Mouse (Mus musculus) forebrain, embryonic 10.5 days (tissue): ENCODE measurements around the gene Rabggta. TPM values are rescaled to one million over a fixed set of nuclear protein-coding genes. Genes with fewer than 3 reads are reported as not detected.
A peak's percentile ranks its signal among the peaks of the same experiment; 100 is the strongest.

Experiments
- DNase-seq: peaks from one replicate; pipeline ENCODE4 v3.0.0-alpha.2; 2017; ENCODE audit warnings: low spot score; ENCODE audit errors: extremely low spot score
- H3K27ac ChIP-seq: fragments of 300-500 bp; sonication (generic); 2 replicates; pipeline ENCODE4 v1.5.1; 2016; ENCODE audit warnings: mild to moderate bottlenecking
- H3K27me3 ChIP-seq: fragments of 300-500 bp; sonication (generic); 2 replicates; pipeline ENCODE4 v1.6.1; 2016; ENCODE audit warnings: mild to moderate bottlenecking; ENCODE audit not compliant: poor library complexity, severe bottlenecking
- H3K36me3 ChIP-seq: fragments of 300-500 bp; sonication (generic); replicated peaks from 2 replicates; pipeline ENCODE4 v1.6.1; 2016; ENCODE audit warnings: mild to moderate bottlenecking, moderate library complexity
- H3K4me1 ChIP-seq: fragments of 300-500 bp; sonication (generic); 2 replicates; pipeline ENCODE4 v1.6.1; 2016
- H3K4me3 ChIP-seq: fragments of 300-500 bp; sonication (generic); 2 replicates; pipeline ENCODE4 v1.5.1; 2016; ENCODE audit warnings: mild to moderate bottlenecking, moderate library complexity
- H3K9me3 ChIP-seq: fragments of 300-500 bp; sonication (generic); 2 replicates; pipeline ENCODE4 v1.6.1; 2016; ENCODE audit warnings: mild to moderate bottlenecking, moderate library complexity
- WGBS: fragments of 180-500 bp; shearing (Covaris S2); methylation state at CpG from one replicate; pipeline ENCODE4 v1.1.7; 2016; 5-methylcytosine and 5-hydroxymethylcytosine counted together
- polyA plus RNA-seq: library from polyadenylated mRNA; unstranded; fragments of >200 nt; fragmentation: Nextera tagmentation; extraction: Ambion mirVana; gene quantifications from 2 replicates; pipeline ENCODE4 v1.2.1, GENCODE M21; 2016

The Rabggta gene
- polyA plus RNA-seq, 1 experiment from 2014 or later: 31.5 TPM

DNA sequence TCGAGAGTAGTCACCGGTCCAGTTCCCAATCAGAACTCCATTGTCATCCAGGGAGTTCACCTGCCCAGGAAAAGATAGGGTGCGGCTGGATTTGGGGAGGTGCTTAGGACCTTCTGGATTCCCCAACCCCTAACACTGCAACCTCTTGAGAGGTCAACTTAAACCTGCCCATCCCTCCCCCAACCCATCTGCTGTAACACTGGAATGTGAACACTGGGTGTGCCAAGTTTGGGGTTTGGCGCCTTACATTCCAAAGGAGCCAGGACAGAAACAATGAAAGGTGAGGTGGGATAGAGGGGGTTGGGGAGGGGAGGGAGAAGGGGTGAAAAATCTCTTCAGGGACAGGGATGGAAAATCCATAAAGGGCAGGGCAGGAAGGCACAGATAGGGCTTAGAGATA lies 12.6 kb downstream of the Rabggta start:
- no peak overlapping the region for H3K27ac ChIP-seq
- H3K27me3 ChIP-seq: peaks cover 35% of the 10 kb centered on the region
- DNase-seq: no peak
- H3K36me3 ChIP-seq: no peaks in the 10 kb centered on the region
- H3K4me3 ChIP-seq: no peak overlapping the region
- H3K9me3 ChIP-seq: no peaks in the 10 kb centered on the region
- peaks cover 11% of the 10 kb centered on the region for H3K4me1 ChIP-seq
- 87% methylated on average over 4 of the region's 4 CpGs for WGBS

DNA sequence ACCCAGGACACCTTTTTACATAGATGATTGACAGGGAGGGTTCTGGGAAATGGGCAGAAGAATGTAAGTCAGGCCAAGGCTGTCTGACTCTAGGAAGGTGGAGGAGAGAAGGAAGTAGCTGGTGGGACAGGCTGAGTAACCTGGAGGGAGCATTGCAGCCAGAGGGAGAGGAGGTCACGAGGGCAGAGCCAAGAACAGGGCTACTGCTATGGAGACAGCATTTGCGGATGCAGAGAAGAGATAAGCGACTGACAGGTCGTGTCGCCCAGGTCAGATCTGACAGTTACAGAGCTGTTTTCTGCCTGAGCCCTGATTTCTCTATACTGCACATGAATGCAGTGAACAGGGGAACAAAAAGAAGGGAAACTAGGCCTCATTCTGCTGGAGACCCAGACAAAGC lies 14.7 kb downstream of the Rabggta start:
- WGBS: 81% methylated on average over 5 of the region's 5 CpGs
- no peak overlapping the region for H3K27ac ChIP-seq
- H3K4me1 ChIP-seq: no peaks in the 10 kb centered on the region
- no peak overlapping the region for H3K4me3 ChIP-seq
- H3K27me3 ChIP-seq: peaks cover 17% of the 10 kb centered on the region
- no peak for DNase-seq
- H3K9me3 ChIP-seq: no peaks in the 10 kb centered on the region
- no peaks in the 10 kb centered on the region for H3K36me3 ChIP-seq

DNA sequence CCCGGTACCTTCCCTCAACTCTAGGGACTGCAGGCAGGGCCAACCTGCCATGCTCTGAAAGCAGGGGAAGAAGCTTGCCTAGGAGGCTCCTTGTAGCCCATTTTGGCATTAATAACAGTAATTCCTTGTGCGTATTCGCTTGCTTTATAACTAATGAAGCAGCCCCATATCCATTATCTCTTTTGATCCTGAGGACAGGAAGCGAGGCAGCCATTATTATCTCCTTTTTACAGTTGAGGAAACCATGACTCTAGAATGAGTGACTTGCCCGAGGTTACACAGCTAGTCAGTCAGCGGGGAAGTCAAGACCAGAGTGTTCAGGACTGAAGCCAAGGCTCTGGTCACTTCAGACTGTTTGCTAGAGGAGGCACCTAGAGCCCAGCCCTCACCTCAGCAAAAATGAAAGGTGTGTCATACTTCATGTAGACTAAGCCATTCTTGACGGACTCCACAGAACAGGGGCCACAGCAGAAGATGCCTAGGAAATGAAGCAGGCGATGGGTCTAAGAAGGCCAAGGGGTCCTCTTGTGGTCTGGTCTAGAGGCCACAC lies 15.9 kb downstream of the Rabggta start:
- Histone ChIP-seq H3K4me3 (no peak overlapping the region), H3K36me3 (no peaks in the 10 kb centered on the region), H3K4me1 (no peaks in the 10 kb centered on the region), H3K9me3 (no peaks in the 10 kb centered on the region), H3K27me3 (peaks cover 4% of the 10 kb centered on the region; the same call in 1 of the 2 replicates), H3K27ac (no peak overlapping the region)
- no peak for DNase-seq
- WGBS: 92% methylated on average over 8 of the region's 8 CpGs

DNA sequence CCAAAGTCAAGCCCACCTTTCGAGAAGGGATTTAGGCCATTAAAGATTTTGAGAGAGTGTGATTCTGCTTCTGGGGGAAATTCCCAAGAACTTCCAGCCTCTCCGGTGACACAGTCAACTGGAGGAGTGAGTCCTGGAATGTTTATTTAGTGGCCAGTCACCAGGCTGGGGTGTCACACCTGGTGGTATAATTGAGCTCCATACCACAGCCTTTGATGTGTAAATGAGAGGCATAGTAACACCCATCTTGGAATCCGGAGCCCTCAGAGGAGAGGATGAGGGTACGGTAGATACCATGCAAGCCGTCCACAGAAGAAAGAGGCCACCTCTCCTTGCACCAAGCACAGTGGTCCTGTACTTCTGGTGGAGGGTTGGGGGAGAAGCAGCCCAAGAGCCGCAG lies 19.3 kb downstream of the Rabggta start:
- no peak for DNase-seq
- Histone ChIP-seq H3K36me3 (no peaks in the 10 kb centered on the region), H3K4me1 (no peaks in the 10 kb centered on the region), H3K4me3 (no peak overlapping the region), H3K27ac (no peak overlapping the region), H3K9me3 (no peaks in the 10 kb centered on the region), H3K27me3 (no peaks in the 10 kb centered on the region)
- 71% methylated on average over 6 of the region's 6 CpGs for WGBS

DNA sequence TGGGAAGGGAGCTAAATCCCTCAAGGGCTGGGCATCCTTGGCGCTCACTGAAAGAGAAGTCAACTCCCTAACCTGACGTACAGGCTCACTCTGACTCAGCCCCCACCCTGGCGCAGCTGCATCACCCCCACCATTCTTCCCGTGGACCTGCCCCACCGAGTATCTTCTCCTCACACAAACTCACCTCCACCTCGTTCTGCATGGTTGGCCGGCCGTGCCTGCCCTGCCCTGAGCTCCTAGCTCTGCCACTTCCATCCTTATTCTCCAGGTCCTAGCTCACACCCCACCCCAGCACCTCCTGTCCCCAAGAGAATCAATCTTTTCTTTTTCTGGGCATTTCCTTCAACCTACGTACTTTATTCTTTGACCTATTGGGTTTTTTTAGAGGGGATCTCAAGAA lies 20.9 kb downstream of the Rabggta start:
- Histone ChIP-seq H3K9me3 (no peaks in the 10 kb centered on the region), H3K36me3 (no peaks in the 10 kb centered on the region), H3K27me3 (no peaks in the 10 kb centered on the region), H3K4me3 (no peak overlapping the region), H3K4me1 (no peaks in the 10 kb centered on the region), H3K27ac (no peak overlapping the region)
- no peak for DNase-seq
- 68% methylated on average over 9 of the region's 9 CpGs for WGBS

DNA sequence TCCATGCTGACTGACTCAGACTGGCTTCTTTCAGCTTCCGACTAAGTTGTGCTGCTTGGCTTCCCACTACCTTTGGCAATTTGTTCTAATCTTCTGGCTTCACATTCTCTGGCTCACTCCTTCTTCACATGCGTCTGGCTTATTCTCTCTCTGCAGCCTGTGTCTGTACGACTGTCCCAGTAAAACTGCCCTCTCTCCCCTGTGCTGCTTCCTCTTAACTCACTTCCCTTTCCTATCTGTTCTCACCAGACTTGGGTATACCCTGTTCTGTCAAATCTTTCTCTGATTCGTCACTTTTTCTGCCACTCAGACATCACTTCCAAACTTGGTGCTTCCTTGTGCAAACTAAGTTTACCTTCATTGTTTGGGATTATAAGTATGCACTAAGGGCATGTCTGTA lies 24.8 kb downstream of the Rabggta start:
- Histone ChIP-seq H3K36me3 (no peaks in the 10 kb centered on the region), H3K27ac (no peak overlapping the region), H3K9me3 (0 out of 2 replicates have a peak, but pooled peaks cover 8% of the 10 kb centered on the region), H3K27me3 (no peaks in the 10 kb centered on the region), H3K4me1 (no peaks in the 10 kb centered on the region), H3K4me3 (no peak overlapping the region)
- 80% methylated on average over 4 of the region's 4 CpGs for WGBS
- DNase-seq: no peak

DNA sequence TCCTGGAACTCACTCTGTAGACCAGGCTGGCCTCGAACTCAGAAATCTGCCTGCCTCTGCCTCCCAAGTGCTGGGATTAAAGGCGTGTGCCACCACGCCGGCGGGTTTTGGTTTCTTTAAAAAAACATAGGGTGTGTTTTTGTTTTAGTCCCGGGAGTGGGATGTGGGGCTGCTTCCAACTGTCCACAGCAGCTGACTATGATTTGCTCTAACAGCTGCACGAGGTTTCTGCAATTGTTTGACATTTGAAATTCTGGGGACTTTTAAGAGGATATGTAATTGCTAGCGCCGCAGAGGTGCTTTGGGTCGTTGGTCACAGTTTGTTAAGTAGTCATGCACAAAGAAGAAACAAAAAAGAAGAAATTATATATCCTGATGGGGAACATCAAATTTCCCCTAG lies 32.6 kb downstream of the Rabggta start:
- WGBS: 86% methylated on average over 10 of the region's 10 CpGs
- Histone ChIP-seq H3K36me3 (no peaks in the 10 kb centered on the region), H3K27me3 (no peaks in the 10 kb centered on the region), H3K4me3 (no peak overlapping the region), H3K4me1 (no peaks in the 10 kb centered on the region), H3K9me3 (0 out of 2 replicates have a peak, but pooled peaks cover 5% of the 10 kb centered on the region), H3K27ac (no peak overlapping the region)
- DNase-seq: no peak

DNA sequence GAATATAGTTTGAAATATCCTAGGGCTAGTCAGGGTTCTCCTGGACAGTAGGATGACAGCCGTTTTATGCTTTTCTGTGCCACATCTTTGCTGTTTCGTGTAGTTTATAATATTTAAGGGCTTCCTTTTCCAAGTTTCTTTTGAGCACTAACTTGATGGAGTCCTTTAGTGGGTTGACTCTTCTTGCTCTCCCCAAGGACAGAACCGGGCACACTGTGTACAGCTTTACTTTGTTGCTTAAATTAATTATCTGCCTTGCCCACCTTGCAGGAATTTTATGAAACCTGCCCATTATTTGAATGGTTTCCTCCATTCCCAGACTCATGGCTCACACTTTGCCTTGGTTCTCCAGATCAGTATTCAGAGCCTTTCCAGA lies 40.0 kb downstream of the Rabggta start:
- H3K9me3 ChIP-seq: no peaks in the 10 kb centered on the region
- H3K4me3 ChIP-seq: peak overlapping the region; percentile 97
- DNase-seq: no peak
- H3K36me3 ChIP-seq: peaks cover 35% of the 10 kb centered on the region
- H3K27ac ChIP-seq: peak overlapping the region; percentile 92
- 22% methylated on average over 3 of the region's 3 CpGs for WGBS
- peaks cover 19% of the 10 kb centered on the region for H3K4me1 ChIP-seq
- no peaks in the 10 kb centered on the region for H3K27me3 ChIP-seq

DNA sequence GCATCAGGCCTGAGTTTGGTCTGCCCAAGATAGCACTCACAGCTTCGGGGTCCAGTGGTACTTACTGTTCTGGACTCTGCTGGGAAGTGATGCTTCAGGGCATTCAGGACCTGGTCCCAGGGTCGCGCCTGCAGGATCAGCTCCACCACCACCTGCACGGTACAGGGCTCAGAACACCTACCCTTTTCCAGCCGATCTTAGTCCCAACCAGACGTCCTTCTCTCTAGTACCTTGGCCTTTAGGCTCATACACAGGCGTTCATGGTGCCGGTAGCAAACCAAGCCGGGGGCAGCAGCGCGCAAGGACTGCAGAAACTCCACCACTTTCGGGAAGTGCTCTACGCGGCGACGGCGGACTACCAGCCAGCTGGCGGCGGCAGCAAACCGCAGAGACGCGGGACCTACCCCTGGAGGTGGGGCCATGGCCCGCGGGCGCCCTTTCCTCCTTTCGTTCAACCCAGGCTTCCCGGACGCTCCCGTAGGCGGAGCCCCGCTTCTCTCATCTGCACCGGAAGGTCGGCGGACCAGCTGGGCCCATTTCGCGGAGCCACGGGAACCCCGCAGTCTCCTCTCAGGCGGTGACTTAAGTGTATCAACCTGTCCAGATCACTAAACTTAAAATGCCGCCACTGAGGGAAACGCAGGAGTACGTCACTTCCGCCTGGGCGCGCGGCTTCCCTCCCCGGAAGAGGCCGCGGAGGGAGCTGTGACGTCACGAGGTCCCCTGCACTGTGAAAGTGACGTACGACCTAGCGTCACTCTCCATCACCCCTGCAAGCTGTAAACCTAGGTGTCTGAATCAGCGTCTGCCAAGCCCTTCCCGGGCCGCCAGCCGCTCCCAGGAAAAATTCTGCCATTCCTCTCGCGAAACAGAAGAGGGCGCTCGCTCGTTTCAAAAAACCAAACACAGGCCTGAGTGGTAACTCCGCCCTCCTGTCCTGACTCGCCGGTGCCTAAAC lies 40.6 kb downstream of the Rabggta start, which contains the start of gene Tinf2:
Gene Tinf2 (minus strand): TSS at position 661 of the 958 bp plus-strand sequence.
- WGBS: under 1% methylated on average over 66 of the region's 66 CpGs
- no peaks in the 10 kb centered on the region for H3K9me3 ChIP-seq
- H3K27me3 ChIP-seq: no peaks in the 10 kb centered on the region
- H3K36me3 ChIP-seq: peaks cover 42% of the 10 kb centered on the region
- H3K4me3 ChIP-seq: peak within 1 kb of the TSS; percentile 97
- peaks cover 19% of the 10 kb centered on the region for H3K4me1 ChIP-seq
- peak within 1 kb of the TSS; percentile 92 for H3K27ac ChIP-seq
- DNase-seq: peak; percentile 96

DNA sequence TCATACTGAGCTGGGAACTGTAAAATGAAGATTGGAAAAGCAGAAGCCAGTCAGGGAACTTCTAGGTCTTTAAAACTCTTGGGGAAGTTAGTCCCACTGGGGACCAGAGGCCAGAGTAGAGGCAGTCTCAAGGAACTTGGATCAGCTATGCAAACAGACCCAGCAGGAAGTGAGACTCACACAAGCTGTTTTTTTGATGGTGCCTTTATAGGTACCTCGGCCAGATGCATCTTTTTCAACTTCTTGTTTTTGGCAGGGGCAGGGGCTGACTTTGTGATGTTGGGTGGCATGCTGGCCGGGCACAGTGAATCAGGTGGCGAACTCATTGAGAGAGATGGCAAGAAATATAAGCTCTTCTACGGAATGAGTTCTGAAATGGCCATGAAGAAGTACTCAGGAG lies 44.4 kb downstream of the Rabggta start:
- H3K27ac ChIP-seq: no peak overlapping the region
- DNase-seq: no peak

DNA sequence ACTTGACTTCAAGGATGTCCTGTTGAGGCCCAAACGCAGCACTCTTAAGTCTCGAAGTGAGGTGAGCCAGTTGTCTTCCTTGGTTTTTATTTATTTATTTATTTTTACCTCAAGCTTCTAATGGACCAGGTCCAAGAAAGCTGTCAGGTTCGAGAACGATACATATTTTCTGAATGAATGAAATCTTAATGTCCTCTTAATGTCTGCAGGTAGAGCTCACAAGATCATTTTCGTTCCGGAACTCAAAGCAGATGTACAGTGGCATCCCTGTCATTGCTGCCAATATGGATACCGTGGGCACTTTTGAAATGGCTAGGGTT lies 49.4 kb downstream of the Rabggta start:
- no peak for DNase-seq
- peaks cover 24% of the 10 kb centered on the region for H3K4me1 ChIP-seq
- peak overlapping the region; percentile 96 for H3K27ac ChIP-seq
- no peaks in the 10 kb centered on the region for H3K27me3 ChIP-seq
- H3K9me3 ChIP-seq: no peaks in the 10 kb centered on the region
- WGBS: 81% methylated on average over 7 of the region's 7 CpGs
- peak overlapping the region; percentile 71 for H3K4me3 ChIP-seq
- H3K36me3 ChIP-seq: peaks cover 46% of the 10 kb centered on the region

More for the DNA sequence above, 44.4 kb downstream of the Rabggta start:
- Histone ChIP-seq H3K9me3 (no peaks in the 10 kb centered on the region), H3K4me3 (no peak overlapping the region), H3K36me3 (peaks cover 60% of the 10 kb centered on the region), H3K4me1 (peaks cover 25% of the 10 kb centered on the region), H3K27me3 (no peaks in the 10 kb centered on the region)
- 91% methylated on average over 4 of the region's 4 CpGs for WGBS

DNA sequence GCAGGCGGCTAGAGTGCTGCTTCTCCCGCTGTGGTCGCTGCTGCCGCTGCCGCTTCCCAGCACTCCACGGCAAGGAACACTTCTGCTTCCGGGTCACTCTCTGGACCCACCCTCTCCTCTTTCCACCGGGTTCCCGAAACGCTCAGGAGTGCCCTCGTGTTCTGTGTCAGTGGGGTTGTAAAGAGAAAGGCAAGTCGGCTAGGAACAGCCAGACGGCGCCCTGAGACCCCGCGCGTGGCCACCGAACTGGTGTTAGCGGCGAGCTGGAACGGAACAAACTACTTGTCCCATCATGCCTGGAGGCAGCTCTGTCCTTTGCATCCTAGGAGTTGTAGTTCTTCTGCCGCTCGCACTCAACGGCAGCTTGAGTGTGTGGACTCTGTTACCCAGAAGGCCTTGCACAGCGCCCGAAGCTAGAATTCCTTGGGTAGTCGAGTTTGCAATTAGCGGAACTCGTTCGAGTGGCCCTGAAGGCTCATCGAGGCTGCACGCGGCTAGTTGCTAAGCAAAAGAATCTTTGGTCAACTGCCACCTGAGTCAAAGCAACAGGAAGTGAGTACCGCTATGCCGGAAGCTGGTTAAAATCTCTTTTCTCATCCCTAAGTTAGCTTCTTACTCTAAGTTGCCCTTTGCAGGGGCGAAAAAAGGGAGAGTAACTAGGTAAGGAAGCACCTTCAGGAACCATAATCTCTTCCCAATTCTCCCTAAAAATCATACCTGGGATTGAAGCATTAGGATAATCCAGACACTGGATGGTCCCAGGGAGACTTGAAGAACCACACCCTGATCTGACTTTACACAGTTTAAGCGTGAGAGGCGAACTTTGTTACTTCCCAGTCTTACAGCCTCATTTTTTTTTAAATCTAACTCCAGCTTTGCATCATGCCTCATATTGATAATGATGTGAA lies 50.0 kb downstream of the Rabggta start, which contains the start of the genes Gmpr2 and Nedd8:
Gene Gmpr2 (plus strand): TSS at position 109 of the 908 bp plus-strand sequence.
Gene Nedd8 (minus strand): TSS at position 292 of the 908 bp plus-strand sequence.
- under 1% methylated on average over 38 of the region's 38 CpGs for WGBS
- Histone ChIP-seq H3K4me3 (peak within 1 kb of the TSS; percentile 71), H3K27ac (peak within 1 kb of the TSS; percentile 96), H3K36me3 (peaks cover 40% of the 10 kb centered on the region), H3K27me3 (no peaks in the 10 kb centered on the region), H3K4me1 (peaks cover 24% of the 10 kb centered on the region), H3K9me3 (no peaks in the 10 kb centered on the region)
- peak; percentile 93 for DNase-seq
